Mouse (Mus musculus) lung, adult 2 months (tissue): ENCODE results near the gene Lrrc1.

Source experiments
- CTCF ChIP-seq: fragments of 200-500 bp; IDR thresholded peaks from 2 replicates; pipeline ENCODE4 v1.5.1; 2011; ENCODE audit warnings: mild to moderate bottlenecking, low read length, control low read depth; ENCODE audit not compliant: insufficient read depth
- POLR2A ChIP-seq: fragments of 200-500 bp; IDR thresholded peaks from 2 replicates; pipeline ENCODE4 v1.6.1; 2011; ENCODE audit warnings: low read depth, mild to moderate bottlenecking, control low read depth, low read length, borderline replicate concordance; ENCODE audit errors: extremely low read depth

GRCm38 (mm10) chr9:77571851-77572250, 27.2 kb upstream of the Lrrc1 start:
- no peak for TF ChIP-seq CTCF
- TF ChIP-seq POLR2A: no peak
